Mouse (Mus musculus) embryo, embryonic 11.5 days (tissue): ENCODE results near the gene Cep128.
"Not testable (repeated sequence)": the region's sequence is repeated elsewhere in the genome, so short reads cannot be mapped to it uniquely, and the experiment has no call there.

Experiments used
- DNase-seq: peaks from one replicate; pipeline ENCODE4 v3.0.0-alpha.2; 2012; ENCODE audit warnings: low read depth, low spot score

Gene Cep128

GRCm38 (mm10) chr12:91063337-91064015 lies 320.7 kb downstream of the Cep128 start:
- DNase-seq, result no peak

DNA sequence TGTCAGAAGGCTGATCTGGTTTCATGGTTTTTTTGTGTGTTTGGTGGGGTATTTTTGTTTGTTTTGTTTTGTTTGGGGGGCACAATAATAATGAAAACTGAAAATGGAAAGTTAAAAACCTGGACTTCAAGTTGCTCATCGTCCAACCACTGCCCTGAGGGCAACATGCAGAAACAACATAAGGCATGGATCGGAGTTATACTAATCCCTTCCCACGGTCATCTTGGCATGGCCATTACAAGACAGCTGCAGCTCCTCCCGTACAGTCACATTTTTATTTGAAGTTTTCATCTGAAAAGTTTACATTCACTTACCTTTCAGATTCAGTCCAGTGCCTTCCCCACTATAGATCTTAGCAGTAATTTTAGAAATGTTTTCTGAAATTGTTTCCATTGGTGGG lies 321.5 kb downstream of the Cep128 start:
- DNase-seq, result no peak

- DNase-seq, result no peak
Measured at GRCm38 (mm10) chr12:91059704-91060318, 324.4 kb downstream of the Cep128 start.

- no peak for DNase-seq
Measured at GRCm38 (mm10) chr12:91056885-91057284, 327.3 kb downstream of the Cep128 start.

DNA sequence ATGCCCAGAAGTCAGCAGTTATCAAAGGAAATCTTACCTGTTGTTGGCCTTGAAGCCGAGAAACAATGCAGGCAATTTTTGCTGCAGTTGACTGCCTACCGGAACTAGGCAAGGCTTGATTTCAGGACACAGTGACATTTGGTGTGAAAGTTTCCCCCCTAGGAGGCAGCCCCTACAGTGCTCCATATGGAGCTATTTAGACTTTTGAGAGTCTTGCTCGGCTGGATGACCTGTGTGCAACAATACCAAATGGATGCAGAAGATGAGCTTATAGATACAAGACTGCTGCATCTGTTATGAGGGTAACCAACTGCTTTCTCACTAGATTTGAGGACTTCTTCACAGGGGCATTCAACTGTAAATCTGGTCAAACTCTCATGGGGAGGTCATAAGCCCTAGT lies 331.9 kb downstream of the Cep128 start:
- DNase-seq, result no peak

GRCm38 (mm10) chr12:91050593-91051325 lies 333.4 kb downstream of the Cep128 start:
- no peak for DNase-seq

DNA sequence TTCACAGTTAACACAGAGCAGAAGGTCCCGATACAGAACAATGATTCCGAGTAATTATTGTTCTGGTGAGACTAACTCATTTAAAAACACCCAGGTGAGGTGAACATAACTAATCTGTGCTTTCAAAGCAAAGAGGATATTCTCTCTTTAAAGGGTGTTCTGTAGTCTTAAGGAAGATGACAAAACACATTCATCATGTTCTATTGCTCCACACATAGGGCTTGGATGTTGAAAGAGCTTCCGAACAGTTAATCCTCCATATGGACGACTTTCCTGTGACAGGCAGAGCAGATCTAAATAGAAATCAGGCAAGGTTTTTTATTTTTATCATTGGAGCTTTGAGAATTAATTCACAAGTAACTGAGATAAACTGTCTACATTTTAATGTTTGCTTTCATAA lies 342.8 kb downstream of the Cep128 start:
- DNase-seq, result no peak

- DNase-seq, result no peak
Measured at GRCm38 (mm10) chr12:91040267-91040905, 343.8 kb downstream of the Cep128 start.

DNA sequence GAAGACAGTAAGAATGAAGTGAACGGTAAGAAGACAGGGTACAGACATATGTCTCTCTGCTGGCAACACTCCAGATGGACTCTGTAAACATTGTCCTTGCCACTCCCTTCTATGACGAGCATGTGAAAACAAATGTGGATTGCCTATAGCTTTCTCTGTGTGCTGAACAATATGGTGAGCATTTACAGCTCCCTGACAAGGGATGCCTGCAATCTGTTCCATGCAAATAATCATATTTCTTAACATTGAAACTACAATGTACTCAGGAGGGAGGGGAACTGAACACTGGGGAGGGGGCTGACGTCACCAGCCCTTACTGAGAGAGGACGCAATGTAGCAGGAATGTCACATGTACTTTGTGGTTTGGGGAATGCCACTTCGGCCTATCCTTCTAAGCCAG lies 355.1 kb downstream of the Cep128 start:
- DNase-seq, result no peak

GRCm38 (mm10) chr12:91027681-91028080 lies 356.5 kb downstream of the Cep128 start:
- no peak for DNase-seq

DNA sequence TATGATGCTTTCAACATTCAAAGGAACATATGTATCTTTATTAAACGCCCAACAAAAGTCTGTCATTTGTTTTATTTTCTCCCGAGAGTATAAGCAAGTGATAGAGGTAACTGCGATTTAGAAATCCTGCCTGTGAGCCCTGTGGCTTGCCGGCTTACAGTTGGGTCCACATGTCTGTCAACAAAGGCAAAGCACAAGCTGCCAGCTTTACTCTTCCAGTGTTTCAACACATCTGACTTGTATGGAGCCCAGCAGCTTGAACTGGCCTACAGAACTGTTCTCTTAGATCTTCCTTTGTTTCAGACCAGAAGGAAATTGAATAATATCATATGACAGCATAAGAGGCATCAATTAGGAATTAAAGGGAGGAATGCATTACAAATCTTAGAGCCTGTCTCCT lies 357.1 kb downstream of the Cep128 start:
- no peak for DNase-seq

- no peak for DNase-seq
Measured at GRCm38 (mm10) chr12:91015075-91015474, 369.1 kb downstream of the Cep128 start.

- DNase-seq, result no peak
Measured at GRCm38 (mm10) chr12:91013043-91013442, 371.2 kb downstream of the Cep128 start.

DNA sequence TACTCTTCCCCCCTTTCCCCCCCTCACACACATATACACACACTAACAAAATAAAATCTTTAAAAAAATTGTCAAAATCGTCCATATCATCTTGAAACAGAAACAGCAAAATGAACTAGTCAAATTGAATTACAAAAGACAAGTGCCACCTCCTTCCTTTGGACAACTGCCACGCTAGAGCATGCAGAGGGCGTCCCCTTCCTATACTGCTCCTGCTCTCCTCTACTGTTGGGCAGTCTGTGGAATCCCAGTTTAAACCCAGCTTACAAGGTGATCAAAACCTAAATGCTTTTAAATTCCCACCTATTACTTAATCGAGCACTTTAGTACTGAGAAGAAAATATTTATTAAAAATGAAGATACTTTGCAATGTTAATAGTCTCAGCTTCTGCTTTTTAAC lies 372.0 kb downstream of the Cep128 start:
- DNase-seq, result no peak

- DNase-seq, result no peak
Measured at GRCm38 (mm10) chr12:91008736-91009135, 375.5 kb downstream of the Cep128 start.

DNA sequence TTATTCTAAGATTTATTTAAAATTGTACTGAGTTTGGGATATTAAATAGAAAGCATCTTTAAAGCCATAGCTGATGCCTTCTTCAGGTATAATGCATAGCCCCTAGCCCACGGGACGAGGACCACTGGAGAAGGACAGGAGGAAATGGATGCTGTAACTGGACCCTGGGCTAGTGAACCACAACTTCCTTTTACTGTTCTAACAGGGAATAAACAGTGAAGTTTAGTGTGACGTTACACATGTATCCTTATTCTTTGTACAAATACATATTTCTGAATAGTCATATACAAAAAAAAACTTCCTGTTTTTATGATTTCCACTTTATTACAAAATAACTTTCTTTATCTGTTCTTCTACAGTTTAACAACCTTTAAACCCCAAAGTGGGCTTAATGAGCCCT lies 376.0 kb downstream of the Cep128 start:
- DNase-seq, result no peak

- no peak for DNase-seq
Measured at GRCm38 (mm10) chr12:90997539-90997938, 386.7 kb downstream of the Cep128 start.

- no peak for DNase-seq
Measured at GRCm38 (mm10) chr12:90993331-90993730, 390.9 kb downstream of the Cep128 start.

DNA sequence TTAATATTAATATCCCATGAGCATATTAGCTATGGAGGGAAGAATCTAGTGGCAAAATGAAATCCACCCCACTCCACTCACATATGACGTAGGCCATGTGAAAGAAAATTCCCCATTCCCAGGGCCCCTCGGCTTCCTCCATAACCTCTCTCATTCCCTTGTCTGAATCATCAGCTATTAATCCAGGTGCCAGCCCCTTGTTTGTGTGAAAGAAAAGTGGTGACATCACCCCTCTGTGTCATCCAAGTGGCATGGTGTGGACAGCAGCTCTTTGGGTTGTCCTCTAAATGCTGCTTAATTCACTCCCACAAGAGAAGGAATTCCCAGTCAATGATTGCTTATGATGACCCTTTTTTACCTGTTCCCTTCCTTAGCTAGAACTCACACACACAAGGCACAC lies 396.4 kb downstream of the Cep128 start:
- DNase-seq, result no peak

GRCm38 (mm10) chr12:90987259-90987658 lies 396.9 kb downstream of the Cep128 start:
- no peak for DNase-seq

DNA sequence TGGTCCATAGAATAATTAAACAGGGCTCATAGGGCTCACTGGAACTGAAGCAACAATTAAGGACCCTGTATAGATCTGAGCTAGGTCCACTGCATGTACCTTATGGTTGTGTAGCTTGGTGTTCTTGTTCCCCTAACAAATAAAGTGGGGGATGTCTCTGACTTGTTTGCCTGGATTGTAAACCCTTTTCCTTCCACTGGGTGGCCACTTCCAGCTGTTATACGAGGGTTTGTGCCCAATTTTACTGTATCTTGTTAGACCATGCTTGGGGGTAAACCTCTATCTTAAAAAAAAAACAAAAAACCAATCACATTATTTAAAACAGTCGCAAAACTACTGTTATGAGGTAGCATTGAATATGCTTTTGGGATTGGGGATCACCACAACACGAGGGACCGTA lies 402.2 kb downstream of the Cep128 start:
- DNase-seq, result no peak

- DNase-seq, result not testable (repeated sequence)
Measured at GRCm38 (mm10) chr12:90976406-90976805, 407.8 kb downstream of the Cep128 start.
